Mouse (Mus musculus) neural tube, embryonic 11.5 days (tissue): ENCODE results near the gene Slc1a2. TPM values are rescaled to one million over a fixed set of nuclear protein-coding genes. Genes with fewer than 3 reads are reported as not detected.

ENCODE experiments used
- ATAC-seq: fragments of 200-750 bp; cut with Nextera tagmentation; 2 replicates; pipeline ENCODE4 v1.8.0; 2017; ENCODE audit warnings: moderate number of reproducible peaks, mild to moderate bottlenecking, moderate TSS enrichment, moderate library complexity; ENCODE audit not compliant: insufficient read depth, low FRiP score, low TSS enrichment
- DNase-seq: peaks from one replicate; pipeline ENCODE4 v3.0.0-alpha.2; 2015; ENCODE audit warnings: low spot score
- H3K27ac ChIP-seq: fragments of 300-500 bp; sonication (generic); 2 replicates; pipeline ENCODE4 v1.5.1; 2014; ENCODE audit warnings: low read depth, mild to moderate bottlenecking, low read length
- H3K27me3 ChIP-seq: fragments of 300-500 bp; sonication (generic); 2 replicates; pipeline ENCODE4 v1.6.1; 2014; ENCODE audit warnings: mild to moderate bottlenecking, low read length, mixed read lengths; ENCODE audit not compliant: control insufficient read depth, insufficient read depth
- H3K36me3 ChIP-seq: fragments of 300-500 bp; sonication (generic); 2 replicates; pipeline ENCODE4 v1.6.1; 2014; ENCODE audit warnings: mild to moderate bottlenecking, low read length, moderate library complexity, mixed read lengths; ENCODE audit not compliant: control insufficient read depth, insufficient read depth
- H3K4me1 ChIP-seq: fragments of 300-500 bp; sonication (generic); 2 replicates; pipeline ENCODE4 v1.6.1; 2014; ENCODE audit warnings: low read length, mixed read lengths; ENCODE audit not compliant: control insufficient read depth, insufficient read depth
- H3K4me2 ChIP-seq: fragments of 300-500 bp; sonication (generic); 2 replicates; pipeline ENCODE4 v1.6.1; 2014; ENCODE audit warnings: low read depth, mild to moderate bottlenecking, moderate library complexity
- H3K4me3 ChIP-seq: fragments of 300-500 bp; sonication (generic); 2 replicates; pipeline ENCODE4 v1.5.1; 2014; ENCODE audit warnings: low read depth, low read length
- H3K9ac ChIP-seq: fragments of 300-500 bp; sonication (generic); 2 replicates; pipeline ENCODE4 v1.6.1; 2014; ENCODE audit warnings: mild to moderate bottlenecking, low read length
- H3K9me3 ChIP-seq: fragments of 300-500 bp; sonication (generic); 2 replicates; pipeline ENCODE4 v1.6.1; 2016; ENCODE audit warnings: low read length; ENCODE audit not compliant: control insufficient read depth
- WGBS: fragments of 180-500 bp; shearing (Covaris S2); extraction: QIAGEN DNeasy Blood & Tissue Kit; methylation state at CpG from one replicate; pipeline ENCODE4 v1.1.7; 2014; 5-methylcytosine and 5-hydroxymethylcytosine counted together
- polyA plus RNA-seq: library from polyadenylated mRNA; unstranded; fragments of >200 nt; fragmentation: Nextera tagmentation; extraction: Ambion mirVana; gene quantifications from 2 replicates; pipeline ENCODE4 v1.2.1, GENCODE M21; 2014

The Slc1a2 gene
- polyA plus RNA-seq, 1 experiment from 2014 or later = 12.9 TPM

- H3K36me3 ChIP-seq = no peaks in the 10 kb centered on the region
- peak; percentile 60 for ATAC-seq
- no peaks in the 10 kb centered on the region for H3K27me3 ChIP-seq
- H3K4me1 ChIP-seq = peaks cover 24% of the 10 kb centered on the region
- H3K27ac ChIP-seq = peak overlapping the region; percentile 92
- peak overlapping the region; percentile 92 for H3K4me2 ChIP-seq
- H3K9ac ChIP-seq = peak overlapping the region; percentile 82
- WGBS = under 1% methylated on average over 69 of the region's 80 CpGs
- H3K9me3 ChIP-seq = no peaks in the 10 kb centered on the region
- peak overlapping the region; percentile 71 for H3K4me3 ChIP-seq
- DNase-seq = peak; percentile 84
These were observed 432 bp downstream of the Slc1a2 start for GRCm38 (mm10) chr2:102658661-102659520.

- Histone ChIP-seq H3K36me3 (no peaks in the 10 kb centered on the region), H3K27me3 (no peaks in the 10 kb centered on the region), H3K9ac (peak overlapping the region; percentile 82), H3K4me1 (peaks cover 29% of the 10 kb centered on the region), H3K4me2 (peak overlapping the region; percentile 92), H3K9me3 (no peaks in the 10 kb centered on the region), H3K27ac (peak overlapping the region; percentile 92; the same call in 1 of the 2 replicates), H3K4me3 (peak overlapping the region; percentile 71)
- DNase-seq (peak; percentile 53), ATAC-seq (no peak)
- WGBS = 3% methylated on average over 7 of the region's 10 CpGs
These were observed 1.0 kb downstream of the Slc1a2 start for GRCm38 (mm10) chr2:102659521-102659830.

GRCm38 (mm10) chr2:102661052-102661451 is 2.6 kb downstream of the Slc1a2 start:
- Histone ChIP-seq H3K4me3 (no peak overlapping the region), H3K27ac (peak overlapping the region; percentile 49; the same call in 1 of the 2 replicates), H3K27me3 (no peaks in the 10 kb centered on the region), H3K4me1 (peaks cover 29% of the 10 kb centered on the region), H3K9ac (no peak overlapping the region), H3K4me2 (peak overlapping the region; percentile 31), H3K9me3 (no peaks in the 10 kb centered on the region), H3K36me3 (no peaks in the 10 kb centered on the region)
- WGBS = 61% methylated on average over 2 of the region's 2 CpGs
- DNase-seq (no peak), ATAC-seq (no peak)

- Histone ChIP-seq H3K4me1 (peaks cover 23% of the 10 kb centered on the region), H3K9me3 (no peaks in the 10 kb centered on the region), H3K4me3 (no peak overlapping the region), H3K9ac (no peak overlapping the region), H3K4me2 (no peak overlapping the region), H3K27ac (peak overlapping the region; percentile 37), H3K36me3 (no peaks in the 10 kb centered on the region), H3K27me3 (no peaks in the 10 kb centered on the region)
- DNase-seq (no peak), ATAC-seq (no peak)
- 59% methylated on average over 9 of the region's 9 CpGs for WGBS
These were observed 4.5 kb downstream of the Slc1a2 start for GRCm38 (mm10) chr2:102662911-102663310.

GRCm38 (mm10) chr2:102663339-102663738 is 4.9 kb downstream of the Slc1a2 start:
- no peak for ATAC-seq
- Histone ChIP-seq H3K4me1 (peaks cover 20% of the 10 kb centered on the region), H3K27me3 (no peaks in the 10 kb centered on the region), H3K9ac (no peak overlapping the region), H3K36me3 (no peaks in the 10 kb centered on the region), H3K4me3 (no peak overlapping the region), H3K4me2 (peak overlapping the region; percentile 24; the same call in 1 of the 2 replicates), H3K27ac (peak overlapping the region; percentile 37; the same call in 1 of the 2 replicates), H3K9me3 (no peaks in the 10 kb centered on the region)
- peak; percentile 23 for DNase-seq
- 14% methylated on average over 6 of the region's 6 CpGs for WGBS

GRCm38 (mm10) chr2:102663865-102664264 is 5.4 kb downstream of the Slc1a2 start:
- no peak overlapping the region for H3K4me3 ChIP-seq
- H3K27me3 ChIP-seq = no peaks in the 10 kb centered on the region
- WGBS = 42% methylated on average over 3 of the region's 3 CpGs
- no peak overlapping the region for H3K9ac ChIP-seq
- H3K4me1 ChIP-seq = peaks cover 20% of the 10 kb centered on the region
- no peak overlapping the region for H3K4me2 ChIP-seq
- no peak overlapping the region for H3K27ac ChIP-seq
- ATAC-seq = 0 out of 2 replicates have a peak, but pooled peaks have one; percentile 10
- no peaks in the 10 kb centered on the region for H3K9me3 ChIP-seq
- no peak for DNase-seq
- H3K36me3 ChIP-seq = no peaks in the 10 kb centered on the region

- Histone ChIP-seq H3K27ac (no peak overlapping the region), H3K36me3 (no peaks in the 10 kb centered on the region), H3K4me3 (no peak overlapping the region), H3K27me3 (no peaks in the 10 kb centered on the region), H3K9ac (no peak overlapping the region), H3K4me1 (peaks cover 11% of the 10 kb centered on the region), H3K4me2 (no peak overlapping the region), H3K9me3 (no peaks in the 10 kb centered on the region)
- 84% methylated on average over 6 of the region's 6 CpGs for WGBS
- no peak for DNase-seq
- ATAC-seq = no peak
These were observed 9.5 kb downstream of the Slc1a2 start for GRCm38 (mm10) chr2:102667981-102668380.

- H3K4me3 ChIP-seq = no peak overlapping the region
- ATAC-seq = no peak
- no peaks in the 10 kb centered on the region for H3K9me3 ChIP-seq
- DNase-seq = no peak
- WGBS = 27% methylated on average over 6 of the region's 6 CpGs
- peaks cover 3% of the 10 kb centered on the region; the same call in 1 of the 2 replicates for H3K4me1 ChIP-seq
- H3K27ac ChIP-seq = no peak overlapping the region
- no peaks in the 10 kb centered on the region for H3K27me3 ChIP-seq
- no peak overlapping the region for H3K4me2 ChIP-seq
- H3K9ac ChIP-seq = no peak overlapping the region
- H3K36me3 ChIP-seq = no peaks in the 10 kb centered on the region
These were observed 11.1 kb downstream of the Slc1a2 start for GRCm38 (mm10) chr2:102669580-102669979.

- Histone ChIP-seq H3K4me1 (no peaks in the 10 kb centered on the region; the same call in 1 of the 2 replicates), H3K27me3 (no peaks in the 10 kb centered on the region), H3K9ac (no peak overlapping the region), H3K4me3 (no peak overlapping the region), H3K27ac (no peak overlapping the region), H3K9me3 (no peaks in the 10 kb centered on the region), H3K36me3 (no peaks in the 10 kb centered on the region), H3K4me2 (no peak overlapping the region)
- 38% methylated on average over 2 of the region's 2 CpGs for whole genome bisulfite sequencing
- no peak for DNase-seq
- ATAC-seq = no peak
These were observed 16.1 kb downstream of the Slc1a2 start for GRCm38 (mm10) chr2:102674582-102674981.
